Mouse (Mus musculus) liver, embryonic 16.5 days (tissue): ENCODE results near the gene Gsg1l2. TPM values are rescaled to one million over a fixed set of nuclear protein-coding genes. Genes with fewer than 3 reads are reported as not detected.

Experiments
- ATAC-seq: fragments of 200-750 bp; cut with Nextera tagmentation; 2 replicates; pipeline ENCODE4 v1.8.0; 2017; ENCODE audit warnings: low read depth, mild to moderate bottlenecking, moderate number of reproducible peaks, moderate library complexity
- H3K27ac ChIP-seq: fragments of 300-500 bp; sonication (generic); 2 replicates; pipeline ENCODE4 v1.5.1; 2014; ENCODE audit warnings: mild to moderate bottlenecking, low read length
- H3K27me3 ChIP-seq: fragments of 300-500 bp; sonication (generic); 2 replicates; pipeline ENCODE4 v1.6.1; 2014; ENCODE audit warnings: low read depth, low read length, mixed read lengths; ENCODE audit not compliant: control insufficient read depth, insufficient read depth
- H3K36me3 ChIP-seq: fragments of 300-500 bp; sonication (generic); 2 replicates; pipeline ENCODE4 v1.6.1; 2014; ENCODE audit warnings: mild to moderate bottlenecking; ENCODE audit not compliant: control insufficient read depth, insufficient read depth
- H3K4me1 ChIP-seq: fragments of 300-500 bp; sonication (generic); 2 replicates; pipeline ENCODE4 v1.6.1; 2014; ENCODE audit warnings: low read depth, low read length, mixed read lengths; ENCODE audit not compliant: control insufficient read depth
- H3K4me2 ChIP-seq: fragments of 300-500 bp; sonication (generic); 2 replicates; pipeline ENCODE4 v1.6.1; 2014; ENCODE audit warnings: low read depth, low read length, mixed read lengths
- H3K4me3 ChIP-seq: fragments of 300-500 bp; sonication (generic); 2 replicates; pipeline ENCODE4 v1.5.1; 2014; ENCODE audit warnings: low read depth, mild to moderate bottlenecking, low read length
- H3K9ac ChIP-seq: fragments of 300-500 bp; sonication (generic); 2 replicates; pipeline ENCODE4 v1.6.1; 2014; ENCODE audit warnings: low read depth, low read length
- H3K9me3 ChIP-seq: fragments of 300-500 bp; sonication (generic); replicated peaks from 2 replicates; pipeline ENCODE4 v1.6.1; 2016; ENCODE audit warnings: low read length; ENCODE audit not compliant: control insufficient read depth
- WGBS: fragments of 180-500 bp; shearing (Covaris S2); extraction: QIAGEN DNeasy Blood & Tissue Kit; methylation state at CpG from one replicate; pipeline ENCODE4 v1.1.7; 2014; ENCODE audit not compliant: insufficient replicate concordance; 5-methylcytosine and 5-hydroxymethylcytosine counted together
- polyA plus RNA-seq: library from polyadenylated mRNA; unstranded; fragments of >200 nt; fragmentation: Nextera tagmentation; extraction: Ambion mirVana; gene quantifications from 2 replicates; pipeline ENCODE4 v1.2.1, GENCODE M21; 2015

Gsg1l2 gene
- polyA plus RNA-seq, 1 experiment from 2014 or later: not detected

DNA sequence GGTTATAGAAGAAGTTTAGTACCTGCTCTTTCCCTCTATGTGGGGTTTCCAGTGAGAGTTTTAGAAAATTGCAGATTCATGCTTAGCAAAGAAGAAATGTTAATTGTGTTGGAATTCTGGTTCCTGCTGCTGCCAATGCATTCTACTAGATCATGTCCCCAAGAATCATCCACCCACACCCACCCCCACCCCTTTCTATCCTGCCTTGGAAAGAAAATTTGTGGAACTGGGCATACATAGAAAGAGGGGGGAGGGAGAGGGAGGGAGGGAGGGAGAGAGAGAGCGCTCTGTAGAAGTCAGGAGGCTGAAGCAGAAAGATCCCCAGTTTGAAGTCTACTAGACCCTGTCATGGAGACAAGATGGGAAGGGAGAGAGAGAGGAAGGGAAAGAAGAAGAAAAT lies 18.1 kb upstream of the Gsg1l2 start:
- Histone ChIP-seq H3K27ac (no peak overlapping the region), H3K27me3 (no peaks in the 10 kb centered on the region), H3K4me3 (no peak overlapping the region), H3K36me3 (no peaks in the 10 kb centered on the region), H3K4me2 (no peak overlapping the region), H3K4me1 (no peaks in the 10 kb centered on the region), H3K9ac (no peak overlapping the region), H3K9me3 (no peaks in the 10 kb centered on the region)
- no peak for ATAC-seq
- 92% methylated on average over 1 of the region's 1 CpGs for WGBS

DNA sequence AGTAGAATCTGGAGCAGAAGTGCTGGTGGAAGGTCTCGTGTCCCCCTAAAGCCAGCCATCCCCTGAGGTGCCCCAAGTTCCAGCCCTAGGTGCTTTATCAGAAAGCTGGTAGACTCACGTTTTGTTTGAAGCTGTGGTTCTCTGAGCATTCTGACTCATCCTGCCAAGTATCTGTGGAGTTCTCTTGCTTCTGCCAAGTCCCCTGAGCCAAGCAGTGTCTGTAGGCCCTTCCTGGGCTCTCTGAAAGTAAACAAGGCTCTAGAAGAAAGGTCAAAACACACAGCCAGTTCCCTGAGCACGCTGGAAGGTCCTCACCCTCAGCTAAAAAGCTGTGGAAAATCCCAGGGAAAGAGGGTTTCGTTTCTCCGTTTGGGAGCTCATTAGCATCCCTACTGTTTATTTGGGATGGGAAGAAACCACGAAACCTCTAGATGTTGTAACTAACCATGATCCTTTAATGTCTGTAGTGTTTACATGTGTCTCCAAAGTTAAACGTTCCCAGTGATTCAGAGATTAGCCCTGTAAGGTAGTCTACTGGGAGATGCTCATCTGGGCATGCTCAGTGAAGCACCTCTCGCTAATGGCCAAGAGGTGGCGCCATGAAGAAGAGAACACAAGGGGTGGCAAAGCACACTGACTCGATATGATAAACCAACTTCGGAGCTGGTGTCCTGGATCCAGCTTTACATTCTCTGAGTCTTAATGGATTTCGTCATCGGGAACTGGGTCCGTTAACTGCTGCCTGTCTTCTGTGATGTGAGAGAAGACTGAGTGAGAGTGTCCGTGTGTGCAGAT lies 16.8 kb upstream of the Gsg1l2 start:
- WGBS: 51% methylated on average over 15 of the region's 15 CpGs
- no peak overlapping the region for H3K4me2 ChIP-seq
- no peaks in the 10 kb centered on the region for H3K36me3 ChIP-seq
- H3K4me1 ChIP-seq: no peaks in the 10 kb centered on the region
- H3K9ac ChIP-seq: no peak overlapping the region
- H3K9me3 ChIP-seq: no peaks in the 10 kb centered on the region
- ATAC-seq: no peak
- no peak overlapping the region for H3K27ac ChIP-seq
- no peaks in the 10 kb centered on the region for H3K27me3 ChIP-seq
- H3K4me3 ChIP-seq: no peak overlapping the region

GRCm38 (mm10) chr11:67771053-67771452 lies 3.4 kb upstream of the Gsg1l2 start, which contains the start of gene Glp2r:
TSS of gene Glp2r (minus strand) at chr11:67771153.
- Histone ChIP-seq H3K9me3 (no peaks in the 10 kb centered on the region), H3K4me2 (no peak within 1 kb of the TSS), H3K27me3 (no peaks in the 10 kb centered on the region), H3K27ac (no peak within 1 kb of the TSS), H3K4me1 (no peaks in the 10 kb centered on the region), H3K9ac (no peak within 1 kb of the TSS), H3K4me3 (no peak within 1 kb of the TSS), H3K36me3 (no peaks in the 10 kb centered on the region)
- WGBS: 58% methylated on average over 14 of the region's 14 CpGs
- ATAC-seq: no peak

DNA sequence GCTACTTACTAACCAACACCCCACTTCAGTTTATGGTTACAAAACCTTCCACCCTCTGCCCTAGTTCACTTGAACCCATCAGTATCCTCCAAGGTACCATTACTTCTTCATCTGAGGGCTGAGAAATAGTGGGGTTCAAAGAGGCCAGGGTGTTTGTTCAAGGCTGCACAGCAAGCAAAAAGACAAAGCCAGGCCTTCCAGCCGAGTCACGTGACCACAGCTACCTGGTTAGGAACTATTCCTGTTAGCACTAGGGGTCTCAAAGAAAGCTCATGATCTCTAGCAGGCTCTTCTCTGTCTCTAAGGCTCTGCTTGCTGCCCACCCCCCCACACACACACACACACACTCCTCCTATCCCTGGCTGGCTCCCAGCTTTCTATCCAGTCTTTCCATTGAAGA lies 2.7 kb upstream of the Gsg1l2 start:
- Histone ChIP-seq H3K27me3 (no peaks in the 10 kb centered on the region), H3K4me1 (no peaks in the 10 kb centered on the region), H3K4me2 (no peak overlapping the region), H3K9ac (no peak overlapping the region), H3K4me3 (no peak overlapping the region), H3K9me3 (no peaks in the 10 kb centered on the region), H3K36me3 (no peaks in the 10 kb centered on the region), H3K27ac (no peak overlapping the region)
- ATAC-seq: no peak
- 54% methylated on average over 2 of the region's 2 CpGs for WGBS

GRCm38 (mm10) chr11:67772577-67772976 lies 1.8 kb upstream of the Gsg1l2 start:
- WGBS: 15% methylated on average over 8 of the region's 8 CpGs
- Histone ChIP-seq H3K4me2 (no peak overlapping the region), H3K27ac (no peak overlapping the region), H3K4me3 (no peak overlapping the region), H3K9me3 (no peaks in the 10 kb centered on the region), H3K36me3 (no peaks in the 10 kb centered on the region), H3K9ac (no peak overlapping the region), H3K27me3 (no peaks in the 10 kb centered on the region), H3K4me1 (no peaks in the 10 kb centered on the region)
- ATAC-seq: no peak

- H3K4me2 ChIP-seq: no peak overlapping the region
- no peaks in the 10 kb centered on the region for H3K27me3 ChIP-seq
- WGBS: 35% methylated on average over 11 of the region's 11 CpGs
- no peak for ATAC-seq
- H3K9ac ChIP-seq: no peak overlapping the region
- H3K4me1 ChIP-seq: no peaks in the 10 kb centered on the region
- H3K27ac ChIP-seq: no peak overlapping the region
- no peaks in the 10 kb centered on the region for H3K9me3 ChIP-seq
- no peak overlapping the region for H3K4me3 ChIP-seq
- no peaks in the 10 kb centered on the region for H3K36me3 ChIP-seq
These were observed 15.8 kb downstream of the Gsg1l2 start for GRCm38 (mm10) chr11:67790182-67790581.

DNA sequence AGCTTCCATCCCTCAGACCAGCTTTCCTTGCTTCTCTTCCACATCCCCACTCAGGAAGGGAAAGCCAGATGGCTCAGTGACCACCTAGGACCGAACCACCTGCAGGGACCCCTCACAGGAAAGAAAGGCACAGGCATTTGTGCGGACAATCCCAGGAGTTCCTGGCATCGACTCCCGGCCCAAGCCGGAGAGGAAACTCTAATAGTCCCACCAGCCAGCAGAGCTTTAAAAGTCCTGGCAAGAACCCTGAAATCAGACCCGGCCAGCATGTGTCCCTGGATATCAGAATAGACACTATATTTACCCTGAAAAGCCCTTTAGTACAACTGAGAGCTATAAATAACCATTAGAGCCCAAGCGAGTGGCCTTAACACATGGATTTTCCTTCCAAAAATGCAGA lies 23.5 kb downstream of the Gsg1l2 start, which contains the start of gene Dhrs7c:
Gene Dhrs7c, plus strand, starts transcription at position 257 of the 400 bp plus-strand sequence.
- Histone ChIP-seq H3K4me2 (no peak within 1 kb of the TSS), H3K4me3 (no peak within 1 kb of the TSS), H3K27me3 (no peaks in the 10 kb centered on the region), H3K36me3 (no peaks in the 10 kb centered on the region), H3K4me1 (no peaks in the 10 kb centered on the region), H3K9ac (no peak within 1 kb of the TSS), H3K27ac (no peak within 1 kb of the TSS), H3K9me3 (no peaks in the 10 kb centered on the region)
- WGBS: 67% methylated on average over 7 of the region's 7 CpGs
- no peak for ATAC-seq

GRCm38 (mm10) chr11:67800130-67800723 lies 25.8 kb downstream of the Gsg1l2 start:
- no peak overlapping the region for H3K9ac ChIP-seq
- H3K4me1 ChIP-seq: no peaks in the 10 kb centered on the region
- no peak overlapping the region for H3K4me3 ChIP-seq
- no peak overlapping the region for H3K4me2 ChIP-seq
- no peak overlapping the region for H3K27ac ChIP-seq
- H3K9me3 ChIP-seq: no peaks in the 10 kb centered on the region
- no peaks in the 10 kb centered on the region for H3K27me3 ChIP-seq
- no peaks in the 10 kb centered on the region for H3K36me3 ChIP-seq
- ATAC-seq: no peak

DNA sequence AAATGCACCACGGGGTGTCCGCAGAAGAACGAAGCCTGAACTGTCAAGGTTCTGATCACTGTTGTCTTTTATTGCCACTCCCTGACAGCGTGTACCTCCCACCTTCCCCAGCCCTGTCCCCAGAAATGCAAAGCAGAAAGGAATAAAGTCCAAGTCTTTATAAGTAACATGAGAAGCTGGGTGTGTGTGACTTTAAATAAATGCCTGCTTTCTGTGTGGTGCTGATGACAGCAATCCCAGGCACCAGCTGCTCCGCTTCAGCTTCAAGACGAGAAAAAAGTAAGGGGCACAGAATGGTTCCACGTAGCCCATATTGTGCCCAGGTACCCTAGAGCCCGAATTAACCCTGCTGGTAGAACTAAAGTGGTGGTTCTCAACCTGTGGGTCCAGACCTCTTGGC lies 26.8 kb downstream of the Gsg1l2 start:
- no peaks in the 10 kb centered on the region for H3K27me3 ChIP-seq
- no peak overlapping the region for H3K9ac ChIP-seq
- H3K4me1 ChIP-seq: no peaks in the 10 kb centered on the region
- H3K27ac ChIP-seq: no peak overlapping the region
- 64% methylated on average over 8 of the region's 8 CpGs for WGBS
- no peaks in the 10 kb centered on the region for H3K9me3 ChIP-seq
- H3K4me3 ChIP-seq: no peak overlapping the region
- no peaks in the 10 kb centered on the region for H3K36me3 ChIP-seq
- ATAC-seq: no peak
- H3K4me2 ChIP-seq: no peak overlapping the region
